Mouse (Mus musculus) bone marrow, adult 2 months (tissue): ENCODE results near the gene Padi6.

ENCODE experiments used
- CTCF ChIP-seq: fragments of 200-500 bp; IDR thresholded peaks from 2 replicates; pipeline ENCODE4 v1.5.1; 2011; ENCODE audit warnings: low read length, control low read depth; ENCODE audit not compliant: control insufficient read depth, insufficient read depth
- POLR2A ChIP-seq: fragments of 200-500 bp; IDR thresholded peaks from 2 replicates; pipeline ENCODE4 v1.6.1; 2011; ENCODE audit warnings: low read depth, mild to moderate bottlenecking, control low read depth, low read length, borderline replicate concordance; ENCODE audit not compliant: control insufficient read depth

DNA sequence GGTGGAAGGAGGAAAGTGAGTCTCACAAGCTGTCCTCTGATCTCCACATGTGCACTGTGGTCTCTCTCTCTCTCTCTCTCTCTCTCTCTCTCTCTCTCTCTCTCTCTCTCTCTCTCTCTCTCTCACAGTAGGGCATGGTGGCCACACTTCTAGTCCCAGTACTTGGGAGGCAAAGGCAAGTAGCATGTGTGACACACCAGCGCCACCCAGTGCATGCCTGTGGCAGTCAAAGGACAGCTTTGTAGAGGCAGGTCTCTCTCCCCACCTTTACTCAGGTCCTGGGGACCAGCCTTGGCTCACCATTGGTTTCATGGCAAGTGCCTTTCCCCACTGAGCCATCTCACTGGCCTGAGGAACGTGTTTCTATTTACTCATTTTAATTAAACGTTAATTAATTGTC lies 2.2 kb upstream of the Padi6 start:
- peak; percentile 82 for TF ChIP-seq CTCF
- no peak for TF ChIP-seq POLR2A
